Mouse (Mus musculus) ES-E14 (cell line): ENCODE results near the gene Rhebl1.

Source experiments
- HCFC1 ChIP-seq: IDR thresholded peaks from 2 replicates; pipeline ENCODE4 v1.6.1; 2012; ENCODE audit warnings: low read length, inconsistent platforms, borderline replicate concordance; ENCODE audit not compliant: insufficient read depth
- ZC3H11A ChIP-seq: IDR thresholded peaks from 2 replicates; pipeline ENCODE4 v1.6.1; 2012; ENCODE audit warnings: low read depth, mild to moderate bottlenecking, inconsistent platforms, low read length, borderline replicate concordance

GRCm38 (mm10) chr15:98853161-98853937 lies 41.0 kb downstream of the Rhebl1 start:
- TF ChIP-seq ZC3H11A = no peak
- TF ChIP-seq HCFC1 = no peak
